Mouse (Mus musculus): ENCODE data around the gene Patz1. TPM values are rescaled to one million over a fixed set of nuclear protein-coding genes. Genes with fewer than 3 reads are reported as not detected.
A peak's percentile ranks its signal among the peaks of the same experiment; 100 is the strongest.

The Patz1 gene
- polyA plus RNA-seq, 2 experiments: 40.8 to 52.0 TPM

- H3K4me2 ChIP-seq (replicated peaks; ENCODE audit: low read depth, low read length, severe bottlenecking): no peak overlapping the region
- no peak overlapping the region for H3K27ac ChIP-seq (replicated peaks; ENCODE audit: low read depth, low read length)
- no peaks in the 10 kb centered on the region for H3K4me1 ChIP-seq (ENCODE audit: control insufficient read depth, insufficient read depth, low read length)
- no peak overlapping the region for H3K9ac ChIP-seq (ENCODE audit: low read depth, low read length, severe bottlenecking)
- no peak overlapping the region for H3K4me3 ChIP-seq (replicated peaks; ENCODE audit: low read length)
- H3K9me3 ChIP-seq (ENCODE audit: control insufficient read depth, low read length): 0 out of 2 replicates have a peak, but pooled peaks cover 6% of the 10 kb centered on the region
- no peak for DNase-seq (ENCODE audit: low spot score)
- 73% methylated on average over 2 of the region's 2 CpGs for WGBS
- H3K36me3 ChIP-seq (ENCODE audit: control insufficient read depth, insufficient read depth, low read length): no peaks in the 10 kb centered on the region
- TF ChIP-seq POLR2A (IDR thresholded peaks at IDR 0.05; ENCODE audit: borderline replicate concordance, extremely low read depth, insufficient read depth, insufficient read length): no peak
- no peaks in the 10 kb centered on the region for H3K27me3 ChIP-seq (ENCODE audit: control insufficient read depth, insufficient read depth, low read length)
- ATAC-seq (ENCODE audit: low FRiP score, low read depth): no peak
These were observed 8.9 kb upstream of the Patz1 start for GRCm38 (mm10) chr11:3279729-3280128.

- 80% methylated on average over 6 of the region's 6 CpGs for WGBS
- 0 out of 2 replicates have a peak, but pooled peaks cover 6% of the 10 kb centered on the region for H3K9me3 ChIP-seq (ENCODE audit: control insufficient read depth, low read length)
- no peak overlapping the region for H3K4me2 ChIP-seq (replicated peaks; ENCODE audit: low read depth, low read length, severe bottlenecking)
- DNase-seq (ENCODE audit: low spot score): no peak
- no peaks in the 10 kb centered on the region for H3K4me1 ChIP-seq (ENCODE audit: control insufficient read depth, insufficient read depth, low read length)
- no peak overlapping the region for H3K27ac ChIP-seq (replicated peaks; ENCODE audit: low read depth, low read length)
- no peaks in the 10 kb centered on the region for H3K36me3 ChIP-seq (ENCODE audit: control insufficient read depth, insufficient read depth, low read length)
- H3K27me3 ChIP-seq (ENCODE audit: control insufficient read depth, insufficient read depth, low read length): no peaks in the 10 kb centered on the region
- H3K4me3 ChIP-seq (replicated peaks; ENCODE audit: low read length): no peak overlapping the region
- TF ChIP-seq POLR2A (IDR thresholded peaks at IDR 0.05; ENCODE audit: borderline replicate concordance, extremely low read depth, insufficient read depth, insufficient read length): no peak
- ATAC-seq (ENCODE audit: low FRiP score, low read depth): no peak
- H3K9ac ChIP-seq (ENCODE audit: low read depth, low read length, severe bottlenecking): no peak overlapping the region
These were observed 5.8 kb upstream of the Patz1 start for GRCm38 (mm10) chr11:3282887-3283286.

GRCm38 (mm10) chr11:3283645-3284044 lies 5.0 kb upstream of the Patz1 start:
- no peak overlapping the region for H3K9ac ChIP-seq (ENCODE audit: low read depth, low read length, severe bottlenecking)
- no peak overlapping the region for H3K4me2 ChIP-seq (replicated peaks; ENCODE audit: low read depth, low read length, severe bottlenecking)
- peaks cover 5% of the 10 kb centered on the region for H3K4me1 ChIP-seq (ENCODE audit: control insufficient read depth, insufficient read depth, low read length)
- no peak overlapping the region for H3K4me3 ChIP-seq (replicated peaks; ENCODE audit: low read length)
- no peak for ATAC-seq (ENCODE audit: low FRiP score, low read depth)
- TF ChIP-seq POLR2A (IDR thresholded peaks at IDR 0.05; ENCODE audit: borderline replicate concordance, extremely low read depth, insufficient read depth, insufficient read length): no peak
- H3K27ac ChIP-seq (replicated peaks; ENCODE audit: low read depth, low read length): no peak overlapping the region
- DNase-seq (ENCODE audit: low spot score): no peak
- H3K36me3 ChIP-seq (ENCODE audit: control insufficient read depth, insufficient read depth, low read length): no peaks in the 10 kb centered on the region
- no peaks in the 10 kb centered on the region for H3K27me3 ChIP-seq (ENCODE audit: control insufficient read depth, insufficient read depth, low read length)
- H3K9me3 ChIP-seq (ENCODE audit: control insufficient read depth, low read length): 0 out of 2 replicates have a peak, but pooled peaks cover 6% of the 10 kb centered on the region
- WGBS: 91% methylated on average over 6 of the region's 6 CpGs

- Histone ChIP-seq H3K4me2 (replicated peaks; ENCODE audit: low read depth, low read length, severe bottlenecking) (no peak overlapping the region), H3K9ac (ENCODE audit: low read depth, low read length, severe bottlenecking) (no peak overlapping the region), H3K27me3 (ENCODE audit: control insufficient read depth, insufficient read depth, low read length) (no peaks in the 10 kb centered on the region), H3K36me3 (ENCODE audit: control insufficient read depth, insufficient read depth, low read length) (no peaks in the 10 kb centered on the region), H3K4me1 (ENCODE audit: control insufficient read depth, insufficient read depth, low read length) (peaks cover 5% of the 10 kb centered on the region), H3K9me3 (ENCODE audit: control insufficient read depth, low read length) (0 out of 2 replicates have a peak, but pooled peaks cover 6% of the 10 kb centered on the region), H3K27ac (replicated peaks; ENCODE audit: low read depth, low read length) (no peak overlapping the region), H3K4me3 (replicated peaks; ENCODE audit: low read length) (no peak overlapping the region)
- 84% methylated on average over 3 of the region's 3 CpGs for WGBS
- TF ChIP-seq POLR2A (IDR thresholded peaks at IDR 0.05; ENCODE audit: borderline replicate concordance, extremely low read depth, insufficient read depth, insufficient read length): no peak
- DNase-seq (ENCODE audit: low spot score): no peak
- ATAC-seq (ENCODE audit: low FRiP score, low read depth): no peak
These were observed 2.7 kb upstream of the Patz1 start for GRCm38 (mm10) chr11:3285940-3286339.

- H3K9ac ChIP-seq (ENCODE audit: low read depth, low read length, severe bottlenecking): no peak overlapping the region
- peaks cover 5% of the 10 kb centered on the region for H3K4me1 ChIP-seq (ENCODE audit: control insufficient read depth, insufficient read depth, low read length)
- no peaks in the 10 kb centered on the region for H3K9me3 ChIP-seq (ENCODE audit: control insufficient read depth, low read length)
- WGBS: 47% methylated on average over 6 of the region's 6 CpGs
- no peak overlapping the region for H3K27ac ChIP-seq (replicated peaks; ENCODE audit: low read depth, low read length)
- TF ChIP-seq POLR2A (IDR thresholded peaks at IDR 0.05; ENCODE audit: borderline replicate concordance, extremely low read depth, insufficient read depth, insufficient read length): no peak
- 0 out of 2 replicates have a peak, but pooled peaks cover 6% of the 10 kb centered on the region for H3K36me3 ChIP-seq (ENCODE audit: control insufficient read depth, insufficient read depth, low read length)
- no peak overlapping the region for H3K4me2 ChIP-seq (replicated peaks; ENCODE audit: low read depth, low read length, severe bottlenecking)
- no peaks in the 10 kb centered on the region for H3K27me3 ChIP-seq (ENCODE audit: control insufficient read depth, insufficient read depth, low read length)
- H3K4me3 ChIP-seq (replicated peaks; ENCODE audit: low read length): no peak overlapping the region
- ATAC-seq (ENCODE audit: low FRiP score, low read depth): no peak
- no peak for DNase-seq (ENCODE audit: low spot score)
These were observed 1.5 kb upstream of the Patz1 start for GRCm38 (mm10) chr11:3287131-3287530.

GRCm38 (mm10) chr11:3287921-3288320 lies 753 bp upstream of the Patz1 start:
- Histone ChIP-seq H3K9ac (ENCODE audit: low read depth, low read length, severe bottlenecking) (peak overlapping the region; percentile 96), H3K27me3 (ENCODE audit: control insufficient read depth, insufficient read depth, low read length) (no peaks in the 10 kb centered on the region), H3K4me2 (replicated peaks; ENCODE audit: low read depth, low read length, severe bottlenecking) (peak overlapping the region; percentile 99), H3K27ac (replicated peaks; ENCODE audit: low read depth, low read length) (no peak overlapping the region), H3K9me3 (ENCODE audit: control insufficient read depth, low read length) (no peaks in the 10 kb centered on the region), H3K36me3 (ENCODE audit: control insufficient read depth, insufficient read depth, low read length) (peaks cover 6% of the 10 kb centered on the region; the same call in 1 of the 2 replicates), H3K4me1 (ENCODE audit: control insufficient read depth, insufficient read depth, low read length) (peaks cover 9% of the 10 kb centered on the region), H3K4me3 (replicated peaks; ENCODE audit: low read length) (peak overlapping the region; percentile 85)
- 67% methylated on average over 5 of the region's 5 CpGs for WGBS
- DNase-seq (ENCODE audit: low spot score) (no peak), ATAC-seq (ENCODE audit: low FRiP score, low read depth) (no peak)
- TF ChIP-seq POLR2A (IDR thresholded peaks at IDR 0.05; ENCODE audit: borderline replicate concordance, extremely low read depth, insufficient read depth, insufficient read length): no peak
